ENCODE assay signal across 8 mouse cellular contexts in genomic region chr2:146511401-146511865, GRCm38 (mm10). TPM values are rescaled to one million over a fixed set of nuclear protein-coding genes. Genes with fewer than 3 reads are reported as not detected.
A peak's percentile ranks its signal among the peaks of the same experiment; 100 is the strongest.
DNase-seq lines count a peak whose midpoint lies in the region; ATAC-seq and TF ChIP-seq lines count a peak whose summit lies in the region.

No protein-coding gene starts in this region.

- H3K4me2 ChIP-seq in hindbrain, embryonic 16.5 days (ENCODE audit: low read length): peak overlapping the region; percentile 66
- peak overlapping the region; percentile 73 for H3K4me2 ChIP-seq in midbrain, embryonic 11.5 days

- peak; percentile 45 for DNase-seq in embryo, embryonic 10 days (ENCODE audit: low spot score)
- DNase-seq in embryo, embryonic 11 days: no peak
- DNase-seq in thymus, adult 2 months: no peak
- no peak for DNase-seq in thymus, postnatal 25 days
- DNase-seq in midbrain, embryonic 11.5 days (ENCODE audit: low spot score, missing footprints): no peak
- no peak for DNase-seq in urinary bladder, adult 2 months (ENCODE audit: low spot score)
- no peak for DNase-seq in right cerebral cortex, adult 18-20 months

- ATAC-seq in hindbrain, embryonic 16.5 days: no peak
- ATAC-seq in midbrain, embryonic 11.5 days (ENCODE audit: low FRiP score): no peak

- H3K9me3 ChIP-seq in hindbrain, embryonic 16.5 days (ENCODE audit: control insufficient read depth, low read length): no peaks in the 10 kb centered on the region
- no peaks in the 10 kb centered on the region for H3K9me3 ChIP-seq in midbrain, embryonic 11.5 days (ENCODE audit: control insufficient read depth, low read length)

- no peak overlapping the region for H3K27ac ChIP-seq in thymus, adult 2 months (ENCODE audit: control insufficient read depth, insufficient read depth, low read length)
- H3K27ac ChIP-seq in hindbrain, embryonic 16.5 days (ENCODE audit: low read depth, low read length): peak overlapping the region; percentile 74
- H3K27ac ChIP-seq in midbrain, embryonic 11.5 days (ENCODE audit: low read depth, low read length): peak overlapping the region; percentile 47

- no peaks in the 10 kb centered on the region for H3K27me3 ChIP-seq in thymus, adult 2 months (ENCODE audit: control insufficient read depth, insufficient read depth, low read length)
- no peaks in the 10 kb centered on the region for H3K27me3 ChIP-seq in hindbrain, embryonic 16.5 days (replicated peaks; ENCODE audit: control insufficient read depth, insufficient read depth, low read length)
- no peaks in the 10 kb centered on the region for H3K27me3 ChIP-seq in midbrain, embryonic 11.5 days (ENCODE audit: control insufficient read depth, insufficient read depth, low read length)

- H3K36me3 ChIP-seq in thymus, adult 2 months (ENCODE audit: control insufficient read depth, insufficient read depth, low read length): no peaks in the 10 kb centered on the region
- no peaks in the 10 kb centered on the region for H3K36me3 ChIP-seq in hindbrain, embryonic 16.5 days (ENCODE audit: control insufficient read depth, insufficient read depth, low read length)
- H3K36me3 ChIP-seq in midbrain, embryonic 11.5 days (ENCODE audit: control insufficient read depth, insufficient read depth, low read length): no peaks in the 10 kb centered on the region

- under 1% methylated on average over 22 of the region's 22 CpGs for WGBS in thymus, adult 2 months
- 0% methylated on average over 14 of the region's 22 CpGs for WGBS in hindbrain, embryonic 16.5 days
- under 1% methylated on average over 22 of the region's 22 CpGs for whole genome bisulfite sequencing in midbrain, embryonic 11.5 days

- no peak for TF ChIP-seq CTCF in thymus, adult 2 months (IDR thresholded peaks at IDR 0.05; ENCODE audit: borderline replicate concordance, control insufficient read depth, extremely low read depth, insufficient read depth, low read length, poor library complexity)

- TF ChIP-seq POLR2A in thymus, adult 2 months (IDR thresholded peaks at IDR 0.05; ENCODE audit: control insufficient read depth, extremely low read depth, insufficient read depth, low read length, poor library complexity): no peak

- peak overlapping the region; percentile 76 for H3K4me3 ChIP-seq in thymus, adult 2 months (ENCODE audit: control insufficient read depth, insufficient read depth, low read length)
- peak overlapping the region; percentile 71 for H3K4me3 ChIP-seq in hindbrain, embryonic 16.5 days (ENCODE audit: low read length)
- peak overlapping the region; percentile 70 for H3K4me3 ChIP-seq in midbrain, embryonic 11.5 days (ENCODE audit: low read depth, low read length)

- H3K4me1 ChIP-seq in thymus, adult 2 months (replicated peaks; ENCODE audit: control insufficient read depth, insufficient read depth, low read length): peaks cover 7% of the 10 kb centered on the region
- peaks cover 9% of the 10 kb centered on the region for H3K4me1 ChIP-seq in hindbrain, embryonic 16.5 days (ENCODE audit: control insufficient read depth, insufficient read depth, low read depth, low read length)
- H3K4me1 ChIP-seq in midbrain, embryonic 11.5 days (ENCODE audit: control insufficient read depth, insufficient read depth, low read length): peaks cover 9% of the 10 kb centered on the region

- H3K9ac ChIP-seq in hindbrain, embryonic 16.5 days (ENCODE audit: low read depth, low read length): peak overlapping the region; percentile 86
- peak overlapping the region; percentile 88 for H3K9ac ChIP-seq in midbrain, embryonic 11.5 days (ENCODE audit: low read length)

RNA-seq across cellular contexts. Expression of gene Ralgapa2, which starts 0.7 kb away (rescaled TPM):
- polyA plus RNA-seq in thymus, adult 2 months (2012; rRNA removed): 15.0 and 17.8 TPM in 2 replicates
- 9.8 and 9.9 TPM in 2 replicates for polyA plus RNA-seq in hindbrain, embryonic 16.5 days (2015; fragmentation: Nextera tagmentation; extraction: Ambion mirVana)
- polyA plus RNA-seq in midbrain, embryonic 11.5 days (2014; fragmentation: Nextera tagmentation; extraction: Ambion mirVana): 9.0 and 9.7 TPM in 2 replicates
- polyA plus RNA-seq in urinary bladder, adult 2 months (2012; rRNA removed): 10.1 and 12.8 TPM in 2 replicates
